Mouse (Mus musculus) midbrain, embryonic 13.5 days (tissue): ENCODE data around the gene Gimap7. TPM values are rescaled to one million over a fixed set of nuclear protein-coding genes. Genes with fewer than 3 reads are reported as not detected.

Source experiments
- ATAC-seq: fragments of 200-750 bp; cut with Nextera tagmentation; 2 replicates; pipeline ENCODE4 v1.8.0; 2017; ENCODE audit warnings: mild to moderate bottlenecking, moderate TSS enrichment, moderate library complexity
- H3K27ac ChIP-seq: fragments of 300-500 bp; sonication (generic); 2 replicates; pipeline ENCODE4 v1.5.1; 2015; ENCODE audit warnings: inconsistent platforms, mild to moderate bottlenecking, moderate library complexity
- H3K27me3 ChIP-seq: fragments of 300-500 bp; sonication (generic); 2 replicates; pipeline ENCODE4 v1.6.1; 2015; ENCODE audit warnings: mild to moderate bottlenecking, inconsistent platforms
- H3K36me3 ChIP-seq: fragments of 300-500 bp; sonication (generic); 2 replicates; pipeline ENCODE4 v1.6.1; 2015; ENCODE audit warnings: mild to moderate bottlenecking, inconsistent platforms
- H3K4me1 ChIP-seq: fragments of 300-500 bp; sonication (generic); replicated peaks from 2 replicates; pipeline ENCODE4 v1.6.1; 2015; ENCODE audit warnings: inconsistent platforms
- H3K4me2 ChIP-seq: fragments of 300-500 bp; sonication (generic); replicated peaks from 2 replicates; pipeline ENCODE4 v1.6.1; 2015; ENCODE audit warnings: moderate library complexity, mild to moderate bottlenecking, inconsistent platforms
- H3K4me3 ChIP-seq: fragments of 300-500 bp; sonication (generic); replicated peaks from 2 replicates; pipeline ENCODE4 v1.5.1; 2015; ENCODE audit warnings: mild to moderate bottlenecking, inconsistent platforms
- H3K9ac ChIP-seq: fragments of 300-500 bp; sonication (generic); replicated peaks from 2 replicates; pipeline ENCODE4 v1.6.1; 2015; ENCODE audit warnings: mild to moderate bottlenecking, inconsistent platforms
- H3K9me3 ChIP-seq: fragments of 300-500 bp; sonication (generic); 2 replicates; pipeline ENCODE4 v1.6.1; 2016; ENCODE audit warnings: mild to moderate bottlenecking, inconsistent platforms
- WGBS: fragments of 180-500 bp; shearing (Covaris S2); methylation state at CpG from one replicate; pipeline ENCODE4 v1.1.7; 2015; 5-methylcytosine and 5-hydroxymethylcytosine counted together
- polyA plus RNA-seq: library from polyadenylated mRNA; unstranded; fragments of >200 nt; fragmentation: Nextera tagmentation; extraction: Ambion mirVana; gene quantifications from 2 replicates; pipeline ENCODE4 v1.2.1, GENCODE M21; 2015

Gene Gimap7
- polyA plus RNA-seq, 1 experiment from 2014 or later: not detected

GRCm38 (mm10) chr6:48747091-48747966, 28.9 kb downstream of the Gimap7 start:
- WGBS: 77% methylated on average over 7 of the region's 7 CpGs
- no peaks in the 10 kb centered on the region for H3K9me3 ChIP-seq
- no peak overlapping the region for H3K4me3 ChIP-seq
- no peak overlapping the region for H3K4me2 ChIP-seq
- H3K9ac ChIP-seq: no peak overlapping the region
- H3K36me3 ChIP-seq: no peaks in the 10 kb centered on the region
- no peak overlapping the region for H3K27ac ChIP-seq
- peaks cover 15% of the 10 kb centered on the region for H3K27me3 ChIP-seq
- peaks cover 8% of the 10 kb centered on the region for H3K4me1 ChIP-seq
- no peak for ATAC-seq

- no peak overlapping the region for H3K27ac ChIP-seq
- ATAC-seq: no peak
- H3K4me2 ChIP-seq: no peak overlapping the region
- H3K9me3 ChIP-seq: 0 out of 2 replicates have a peak, but pooled peaks cover 8% of the 10 kb centered on the region
- H3K27me3 ChIP-seq: no peaks in the 10 kb centered on the region
- H3K9ac ChIP-seq: no peak overlapping the region
- H3K36me3 ChIP-seq: no peaks in the 10 kb centered on the region
- WGBS: 78% methylated on average over 7 of the region's 7 CpGs
- no peak overlapping the region for H3K4me3 ChIP-seq
- H3K4me1 ChIP-seq: no peaks in the 10 kb centered on the region
These were observed 45.3 kb downstream of the Gimap7 start for GRCm38 (mm10) chr6:48763567-48764270.

GRCm38 (mm10) chr6:48764496-48764895, 46.1 kb downstream of the Gimap7 start:
- 92% methylated on average over 10 of the region's 10 CpGs for WGBS
- H3K27ac ChIP-seq: no peak overlapping the region
- no peak for ATAC-seq

GRCm38 (mm10) chr6:48768178-48768869, 49.9 kb downstream of the Gimap7 start:
- H3K27ac ChIP-seq: no peak overlapping the region

More at GRCm38 (mm10) chr6:48764496-48764895, 46.1 kb downstream of the Gimap7 start:
- Histone ChIP-seq H3K36me3 (no peaks in the 10 kb centered on the region), H3K4me1 (no peaks in the 10 kb centered on the region), H3K4me3 (no peak overlapping the region), H3K27me3 (no peaks in the 10 kb centered on the region), H3K9ac (no peak overlapping the region), H3K4me2 (no peak overlapping the region), H3K9me3 (0 out of 2 replicates have a peak, but pooled peaks cover 8% of the 10 kb centered on the region)

GRCm38 (mm10) chr6:48768933-48769332, 50.5 kb downstream of the Gimap7 start:
- no peaks in the 10 kb centered on the region for H3K27me3 ChIP-seq
- no peak overlapping the region for H3K4me2 ChIP-seq
- 0 out of 2 replicates have a peak, but pooled peaks cover 8% of the 10 kb centered on the region for H3K9me3 ChIP-seq
- no peak overlapping the region for H3K4me3 ChIP-seq
- 89% methylated on average over 3 of the region's 3 CpGs for WGBS
- no peaks in the 10 kb centered on the region for H3K36me3 ChIP-seq
- no peak overlapping the region for H3K27ac ChIP-seq
- no peak for ATAC-seq
- H3K4me1 ChIP-seq: no peaks in the 10 kb centered on the region
- no peak overlapping the region for H3K9ac ChIP-seq

More at GRCm38 (mm10) chr6:48768178-48768869, 49.9 kb downstream of the Gimap7 start:
- Histone ChIP-seq H3K27me3 (no peaks in the 10 kb centered on the region), H3K9me3 (0 out of 2 replicates have a peak, but pooled peaks cover 8% of the 10 kb centered on the region), H3K4me3 (no peak overlapping the region), H3K36me3 (no peaks in the 10 kb centered on the region), H3K4me2 (no peak overlapping the region), H3K9ac (no peak overlapping the region), H3K4me1 (no peaks in the 10 kb centered on the region)
- WGBS: 84% methylated on average over 9 of the region's 9 CpGs
- no peak for ATAC-seq

- WGBS: 96% methylated on average over 3 of the region's 3 CpGs
- Histone ChIP-seq H3K9me3 (no peaks in the 10 kb centered on the region), H3K4me2 (no peak within 1 kb of the TSS), H3K4me3 (no peak within 1 kb of the TSS), H3K36me3 (no peaks in the 10 kb centered on the region), H3K27me3 (no peaks in the 10 kb centered on the region), H3K4me1 (no peaks in the 10 kb centered on the region), H3K9ac (no peak within 1 kb of the TSS), H3K27ac (no peak within 1 kb of the TSS)
- ATAC-seq: no peak
These were observed 52.3 kb downstream of the Gimap7 start, which contains the start of gene Gimap3 for GRCm38 (mm10) chr6:48770696-48771095. Gene Gimap3, minus strand, starts transcription at chr6:48770851.

- ATAC-seq: peak; percentile 56; the same call in 1 of the 2 replicates
- H3K4me1 ChIP-seq: no peaks in the 10 kb centered on the region
- H3K9ac ChIP-seq: no peak overlapping the region
- H3K27me3 ChIP-seq: no peaks in the 10 kb centered on the region
- no peak overlapping the region for H3K27ac ChIP-seq
- no peaks in the 10 kb centered on the region for H3K36me3 ChIP-seq
- 11% methylated on average over 8 of the region's 8 CpGs for WGBS
- no peaks in the 10 kb centered on the region for H3K9me3 ChIP-seq
- H3K4me2 ChIP-seq: no peak overlapping the region
- H3K4me3 ChIP-seq: no peak overlapping the region
These were observed 53.6 kb downstream of the Gimap7 start for GRCm38 (mm10) chr6:48772030-48772429.

Other genes starting within 250 kb of the Gimap7 start
- gene Atp6v0e2, start 181.0 kb upstream of the Gimap7 start, polyA plus RNA-seq: 174 and 176 TPM in 2 replicates
- gene Lrrc61, start 163.8 kb upstream of the Gimap7 start, polyA plus RNA-seq: 20.8 and 21.2 TPM in 2 replicates
- 2.5 and 2.9 TPM in 2 replicates for gene Rarres2, start 145.8 kb upstream of the Gimap7 start, polyA plus RNA-seq
- gene Gm45021, start 129.0 kb upstream of the Gimap7 start, polyA plus RNA-seq: not detected in 2 replicates
- gene Repin1, start 124.7 kb upstream of the Gimap7 start, polyA plus RNA-seq: 44.6 and 47.2 TPM in 2 replicates
- 1.0 TPM in 1 of 2 replicates, not detected in the other for gene Gm44965, start 124.7 kb upstream of the Gimap7 start, polyA plus RNA-seq
- 14.6 and 17.8 TPM in 2 replicates for gene Zfp775, start 116.6 kb upstream of the Gimap7 start, polyA plus RNA-seq
- 6.5 and 7.6 TPM in 2 replicates for gene AI854703, start 91.9 kb upstream of the Gimap7 start, polyA plus RNA-seq
- 0.46 and 0.53 TPM in 2 replicates for gene Gimap8, start 71.4 kb upstream of the Gimap7 start, polyA plus RNA-seq
- 1.0 and 2.2 TPM in 2 replicates for gene Gimap9, start 42.5 kb upstream of the Gimap7 start, polyA plus RNA-seq
- 1.2 and 2.1 TPM in 2 replicates for gene Gimap4, start 34.1 kb upstream of the Gimap7 start, polyA plus RNA-seq
- gene Gimap6, start 10.4 kb upstream of the Gimap7 start, polyA plus RNA-seq: 5.4 and 7.0 TPM in 2 replicates
- not detected in 2 replicates for gene Gm28053, start within 50 bp of the Gimap7 start, polyA plus RNA-seq
- gene Gimap1, start 20.4 kb downstream of the Gimap7 start, polyA plus RNA-seq: 3.0 and 5.2 TPM in 2 replicates
- 0.94 and 0.98 TPM in 2 replicates for gene Gimap5, start 27.6 kb downstream of the Gimap7 start, polyA plus RNA-seq
- not detected in 2 replicates for gene Gimap3, start 52.2 kb downstream of the Gimap7 start, polyA plus RNA-seq
- 16.4 and 19.4 TPM in 2 replicates for gene Tmem176a, start 122.3 kb downstream of the Gimap7 start, polyA plus RNA-seq
- 93.2 and 108 TPM in 2 replicates for gene Tmem176b, start 122.9 kb downstream of the Gimap7 start, polyA plus RNA-seq
- 0.09 TPM in 1 of 2 replicates, not detected in the other for gene Aoc1, start 154.3 kb downstream of the Gimap7 start, polyA plus RNA-seq
- not detected in 2 replicates for gene 1600015I10Rik, start 211.3 kb downstream of the Gimap7 start, polyA plus RNA-seq